8 mouse cellular contexts compared by ENCODE assay signal in the genomic region with DNA sequence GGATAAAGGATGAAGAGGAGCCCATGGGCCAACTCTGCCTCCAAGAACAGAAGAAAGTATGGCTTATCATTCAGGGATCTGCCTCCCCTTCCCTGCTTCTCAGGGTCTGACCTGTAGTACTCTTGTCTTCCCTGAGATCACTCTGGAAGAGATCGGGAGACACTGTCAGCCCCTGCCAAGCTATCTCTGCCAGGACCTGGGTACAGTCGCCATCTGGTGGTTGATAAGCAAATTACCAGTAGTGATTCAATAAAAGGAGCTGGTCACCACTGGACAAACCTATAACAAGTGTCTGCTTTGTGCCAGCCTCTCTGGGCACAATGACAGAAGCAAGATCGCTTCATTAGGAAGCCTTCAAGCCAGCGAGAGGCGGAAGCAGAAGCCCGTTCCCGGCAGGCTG. TPM values are rescaled to one million over a fixed set of nuclear protein-coding genes. Genes with fewer than 3 reads are reported as not detected.
A peak's percentile ranks its signal among the peaks of the same experiment; 100 is the strongest.
DNase-seq lines count a peak whose midpoint lies in the region; ATAC-seq and TF ChIP-seq lines count a peak whose summit lies in the region.

No protein-coding gene starts in this region.

- H3K36me3 ChIP-seq in kidney, embryonic 14.5 days (ENCODE audit: control insufficient read depth, insufficient read depth, low read length): no peaks in the 10 kb centered on the region
- no peaks in the 10 kb centered on the region for H3K36me3 ChIP-seq in forebrain, postnatal 0 days (ENCODE audit: insufficient read depth)
- H3K36me3 ChIP-seq in stomach, postnatal 0 days (ENCODE audit: control insufficient read depth, insufficient read depth, low read length): no peaks in the 10 kb centered on the region

- no peak for TF ChIP-seq EP300 in stomach, postnatal 0 days (optimal IDR thresholded peaks at IDR 0.05)

- peak; percentile 87 for TF ChIP-seq CTCF in forebrain, postnatal 0 days (IDR thresholded peaks at IDR 0.05; ENCODE audit: low read depth)
- TF ChIP-seq CTCF in stomach, postnatal 0 days (IDR thresholded peaks at IDR 0.05; ENCODE audit: low read depth): peak; percentile 89

- WGBS in kidney, embryonic 14.5 days: 28% methylated on average over 7 of the region's 7 CpGs
- 8% methylated on average over 7 of the region's 7 CpGs for WGBS in forebrain, postnatal 0 days
- 33% methylated on average over 7 of the region's 7 CpGs for WGBS in stomach, postnatal 0 days

- no peaks in the 10 kb centered on the region; the same call in 1 of the 2 replicates for H3K27me3 ChIP-seq in kidney, embryonic 14.5 days (ENCODE audit: control insufficient read depth, insufficient read depth, low read length)
- H3K27me3 ChIP-seq in forebrain, postnatal 0 days (ENCODE audit: insufficient read depth, low read length): no peaks in the 10 kb centered on the region
- H3K27me3 ChIP-seq in stomach, postnatal 0 days (ENCODE audit: control insufficient read depth, insufficient read depth, low read length): no peaks in the 10 kb centered on the region; the same call in 1 of the 2 replicates

- no peak for ATAC-seq in kidney, embryonic 14.5 days (ENCODE audit: low FRiP score, low TSS enrichment)
- ATAC-seq in forebrain, postnatal 0 days: peak; percentile 42
- ATAC-seq in stomach, postnatal 0 days (ENCODE audit: low FRiP score, low TSS enrichment): no peak

- DNase-seq in kidney, adult 9 months: peak; percentile 32
- peak; percentile 68 for DNase-seq in ES-CJ7 (ENCODE audit: low read depth, low spot score)
- DNase-seq in adrenal gland, postnatal 25 days: peak; percentile 17
- peak; percentile 76 for DNase-seq in forebrain, postnatal 0 days
- peak; percentile 47 for DNase-seq in lung, postnatal 14 days
- no peak for DNase-seq in stomach, postnatal 0 days (ENCODE audit: low spot score)
- DNase-seq in spleen, adult 12 weeks (ENCODE audit: low spot score): no peak

- H3K4me1 ChIP-seq in kidney, embryonic 14.5 days (ENCODE audit: control insufficient read depth, insufficient read depth, low read length): no peaks in the 10 kb centered on the region
- H3K4me1 ChIP-seq in forebrain, postnatal 0 days (ENCODE audit: insufficient read depth): no peaks in the 10 kb centered on the region
- 0 out of 2 replicates have a peak, but pooled peaks cover 2% of the 10 kb centered on the region for H3K4me1 ChIP-seq in stomach, postnatal 0 days (replicated peaks; ENCODE audit: control insufficient read depth, insufficient read depth)

- no peak overlapping the region for H3K9ac ChIP-seq in kidney, embryonic 14.5 days (ENCODE audit: low read depth, low read length)
- no peak overlapping the region for H3K9ac ChIP-seq in forebrain, postnatal 0 days
- no peak overlapping the region for H3K9ac ChIP-seq in stomach, postnatal 0 days (ENCODE audit: low read length)

- no peaks in the 10 kb centered on the region for H3K9me3 ChIP-seq in kidney, embryonic 14.5 days (ENCODE audit: control insufficient read depth, low read length)
- H3K9me3 ChIP-seq in forebrain, postnatal 0 days (ENCODE audit: low read length): no peaks in the 10 kb centered on the region
- no peaks in the 10 kb centered on the region for H3K9me3 ChIP-seq in stomach, postnatal 0 days (ENCODE audit: control insufficient read depth, low read length)

- H3K4me2 ChIP-seq in kidney, embryonic 14.5 days (replicated peaks; ENCODE audit: low read depth, low read length): no peak overlapping the region
- H3K4me2 ChIP-seq in forebrain, postnatal 0 days (ENCODE audit: low read depth): no peak overlapping the region
- H3K4me2 ChIP-seq in stomach, postnatal 0 days (replicated peaks; ENCODE audit: low read depth): no peak overlapping the region

- no peak overlapping the region for H3K27ac ChIP-seq in kidney, embryonic 14.5 days (ENCODE audit: low read depth, low read length)
- no peak overlapping the region for H3K27ac ChIP-seq in forebrain, postnatal 0 days (ENCODE audit: low read depth, low read length)
- no peak overlapping the region for H3K27ac ChIP-seq in stomach, postnatal 0 days (replicated peaks)

- no peak overlapping the region for H3K4me3 ChIP-seq in kidney, embryonic 14.5 days (ENCODE audit: low read length)
- H3K4me3 ChIP-seq in forebrain, postnatal 0 days (ENCODE audit: low read depth, low read length): no peak overlapping the region
- H3K4me3 ChIP-seq in stomach, postnatal 0 days (ENCODE audit: low read depth, low read length): no peak overlapping the region

RNA-seq across cellular contexts. Expression of a gene that starts 20.9 kb away (rescaled TPM):
- 8.2 and 9.7 TPM in 2 replicates for polyA plus RNA-seq in kidney, embryonic 14.5 days (2014; fragmentation: Nextera tagmentation; extraction: Ambion mirVana)
- total RNA-seq in adrenal gland, postnatal 25 days (2021): 18.1 and 21.5 TPM in 2 replicates
- total RNA-seq in forebrain, postnatal 0 days (2014; rRNA removed): 9.8 and 13.8 TPM in 2 replicates
- 5.0 and 6.0 TPM in 2 replicates for polyA plus RNA-seq in forebrain, postnatal 0 days (2015; fragmentation: Nextera tagmentation; extraction: Ambion mirVana)
- polyA plus RNA-seq in stomach, postnatal 0 days (2015; fragmentation: Nextera tagmentation; extraction: Ambion mirVana): 11.8 and 13.6 TPM in 2 replicates

Comparison
In these comparisons a context has a peak if more than half of its experiments do, and no peak if none do; other contexts are left out.
1. DNase-seq: peak in kidney, adult 9 months (single experiment), ES-CJ7 (single experiment), adrenal gland, postnatal 25 days (single experiment), forebrain, postnatal 0 days (single experiment) and lung, postnatal 14 days (single experiment); none in stomach, postnatal 0 days (single experiment) and spleen, adult 12 weeks (single experiment).